Mouse (Mus musculus) embryonic facial prominence, embryonic 15.5 days (tissue): ENCODE results near the gene 1110004F10Rik. TPM values are rescaled to one million over a fixed set of nuclear protein-coding genes. Genes with fewer than 3 reads are reported as not detected.

ENCODE experiments used
- ATAC-seq: fragments of 200-750 bp; cut with Nextera tagmentation; 2 replicates; pipeline ENCODE4 v1.8.0; 2017; ENCODE audit warnings: low read depth, moderate TSS enrichment; ENCODE audit not compliant: insufficient number of reproducible peaks, low FRiP score, low TSS enrichment
- H3K27ac ChIP-seq: fragments of 300-500 bp; sonication (generic); replicated peaks from 2 replicates; pipeline ENCODE4 v1.5.1; 2015; ENCODE audit warnings: mild to moderate bottlenecking, inconsistent platforms
- H3K27me3 ChIP-seq: fragments of 300-500 bp; sonication (generic); 2 replicates; pipeline ENCODE4 v1.6.1; 2015; ENCODE audit warnings: inconsistent platforms
- H3K36me3 ChIP-seq: fragments of 300-500 bp; sonication (generic); 2 replicates; pipeline ENCODE4 v1.6.1; 2015; ENCODE audit warnings: mild to moderate bottlenecking, inconsistent platforms
- H3K4me1 ChIP-seq: fragments of 300-500 bp; sonication (generic); 2 replicates; pipeline ENCODE4 v1.6.1; 2015; ENCODE audit warnings: inconsistent platforms
- H3K4me2 ChIP-seq: fragments of 300-500 bp; sonication (generic); replicated peaks from 2 replicates; pipeline ENCODE4 v1.6.1; 2015; ENCODE audit warnings: mild to moderate bottlenecking, inconsistent platforms
- H3K4me3 ChIP-seq: fragments of 300-500 bp; sonication (generic); replicated peaks from 2 replicates; pipeline ENCODE4 v1.5.1; 2015; ENCODE audit warnings: mild to moderate bottlenecking, inconsistent platforms
- H3K9ac ChIP-seq: fragments of 300-500 bp; sonication (generic); 2 replicates; pipeline ENCODE4 v1.6.1; 2015; ENCODE audit warnings: inconsistent platforms
- H3K9me3 ChIP-seq: fragments of 300-500 bp; sonication (generic); replicated peaks from 2 replicates; pipeline ENCODE4 v1.6.1; 2016; ENCODE audit warnings: inconsistent platforms
- WGBS: fragments of 180-500 bp; shearing (Covaris S2); methylation state at CpG from one replicate; pipeline ENCODE4 v1.1.7; 2015; 5-methylcytosine and 5-hydroxymethylcytosine counted together
- polyA plus RNA-seq: library from polyadenylated mRNA; unstranded; fragments of >200 nt; fragmentation: Nextera tagmentation; extraction: Ambion mirVana; gene quantifications from 2 replicates; pipeline ENCODE4 v1.2.1, GENCODE M21; 2015

The 1110004F10Rik gene
- polyA plus RNA-seq, result 252 and 262 TPM in 2 replicates

DNA sequence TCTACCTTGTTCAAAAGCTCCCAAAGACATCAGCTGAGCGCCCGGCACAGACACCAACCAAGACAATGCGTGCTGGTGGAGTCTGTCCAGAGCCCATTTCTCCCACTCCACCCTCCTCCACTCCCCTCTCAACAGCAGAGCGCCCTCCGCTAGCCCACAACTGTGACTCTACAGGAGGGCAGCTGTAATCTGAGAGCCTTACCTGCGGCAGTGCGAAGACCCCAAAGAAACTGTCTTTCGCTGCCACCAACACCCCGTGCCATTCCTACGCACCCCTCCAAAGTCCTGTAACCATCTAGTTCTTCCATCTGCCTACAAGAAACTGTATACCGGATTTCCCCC lies at the start of gene 1110004F10Rik:
TSS of gene 1110004F10Rik (plus strand) at position 202 of the 342 bp plus-strand sequence.
- under 1% methylated on average over 11 of the region's 11 CpGs for WGBS
- no peaks in the 10 kb centered on the region for H3K36me3 ChIP-seq
- no peaks in the 10 kb centered on the region for H3K9me3 ChIP-seq
- H3K27me3 ChIP-seq, result peaks cover 63% of the 10 kb centered on the region
- peak within 1 kb of the TSS; percentile 48 for H3K4me3 ChIP-seq
- H3K9ac ChIP-seq, result peak within 1 kb of the TSS; percentile 28
- 0 out of 2 replicates have a peak, but pooled peaks have one; percentile 22 for ATAC-seq
- H3K4me1 ChIP-seq, result peaks cover 30% of the 10 kb centered on the region
- peak within 1 kb of the TSS; percentile 61 for H3K27ac ChIP-seq
- peak within 1 kb of the TSS; percentile 91 for H3K4me2 ChIP-seq

DNA sequence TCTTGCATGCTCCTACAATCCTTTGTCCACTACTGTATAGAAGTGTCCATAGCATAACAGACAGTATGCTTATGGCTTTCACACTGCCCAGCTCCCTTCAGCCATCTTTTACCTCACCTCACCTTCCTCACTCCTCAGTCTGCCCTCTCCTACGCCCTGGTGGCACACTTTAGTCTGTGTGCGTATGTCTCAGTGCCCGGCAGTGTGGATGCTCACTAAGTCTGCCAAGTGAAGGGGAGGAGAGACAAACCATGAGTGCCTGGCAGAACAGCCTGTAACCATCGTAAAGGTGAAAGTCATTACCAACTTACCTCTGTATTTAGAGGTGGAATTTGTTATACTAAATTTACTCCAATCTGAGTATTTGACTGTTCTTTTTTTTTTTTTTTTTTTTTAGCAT lies 36.5 kb upstream of the 1110004F10Rik start:
- Histone ChIP-seq H3K4me2 (no peak overlapping the region), H3K27ac (no peak overlapping the region), H3K4me3 (no peak overlapping the region), H3K27me3 (no peaks in the 10 kb centered on the region), H3K4me1 (no peaks in the 10 kb centered on the region), H3K9ac (no peak overlapping the region), H3K9me3 (no peaks in the 10 kb centered on the region), H3K36me3 (no peaks in the 10 kb centered on the region)
- ATAC-seq, result no peak
- WGBS, result 89% methylated on average over 4 of the region's 4 CpGs

DNA sequence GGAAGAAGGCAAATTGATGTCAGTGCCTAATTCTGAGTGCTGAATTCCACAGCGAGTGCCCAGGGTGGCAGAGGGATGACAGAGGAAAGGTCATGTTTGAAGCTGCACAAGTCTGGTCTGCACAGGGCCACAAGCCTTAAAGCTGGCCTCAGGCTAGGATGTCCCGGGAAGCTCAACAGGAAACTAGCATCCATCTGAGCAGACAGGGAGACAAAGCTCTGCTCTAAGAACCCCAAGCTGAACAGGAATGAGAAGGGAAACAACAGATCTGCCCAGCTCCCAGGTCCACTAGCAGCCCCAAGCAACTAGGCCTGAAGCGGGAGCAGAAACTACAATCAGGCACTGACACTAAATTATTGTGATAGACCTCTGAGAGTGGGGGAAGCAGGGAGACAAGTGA lies 9.2 kb upstream of the 1110004F10Rik start:
- ATAC-seq, result no peak
- Histone ChIP-seq H3K9ac (no peak overlapping the region), H3K4me3 (peak overlapping the region; percentile 57), H3K4me1 (peaks cover 33% of the 10 kb centered on the region), H3K36me3 (no peaks in the 10 kb centered on the region), H3K4me2 (peak overlapping the region; percentile 97), H3K27ac (no peak overlapping the region), H3K27me3 (peaks cover 33% of the 10 kb centered on the region), H3K9me3 (no peaks in the 10 kb centered on the region)
- WGBS, result 57% methylated on average over 3 of the region's 3 CpGs

DNA sequence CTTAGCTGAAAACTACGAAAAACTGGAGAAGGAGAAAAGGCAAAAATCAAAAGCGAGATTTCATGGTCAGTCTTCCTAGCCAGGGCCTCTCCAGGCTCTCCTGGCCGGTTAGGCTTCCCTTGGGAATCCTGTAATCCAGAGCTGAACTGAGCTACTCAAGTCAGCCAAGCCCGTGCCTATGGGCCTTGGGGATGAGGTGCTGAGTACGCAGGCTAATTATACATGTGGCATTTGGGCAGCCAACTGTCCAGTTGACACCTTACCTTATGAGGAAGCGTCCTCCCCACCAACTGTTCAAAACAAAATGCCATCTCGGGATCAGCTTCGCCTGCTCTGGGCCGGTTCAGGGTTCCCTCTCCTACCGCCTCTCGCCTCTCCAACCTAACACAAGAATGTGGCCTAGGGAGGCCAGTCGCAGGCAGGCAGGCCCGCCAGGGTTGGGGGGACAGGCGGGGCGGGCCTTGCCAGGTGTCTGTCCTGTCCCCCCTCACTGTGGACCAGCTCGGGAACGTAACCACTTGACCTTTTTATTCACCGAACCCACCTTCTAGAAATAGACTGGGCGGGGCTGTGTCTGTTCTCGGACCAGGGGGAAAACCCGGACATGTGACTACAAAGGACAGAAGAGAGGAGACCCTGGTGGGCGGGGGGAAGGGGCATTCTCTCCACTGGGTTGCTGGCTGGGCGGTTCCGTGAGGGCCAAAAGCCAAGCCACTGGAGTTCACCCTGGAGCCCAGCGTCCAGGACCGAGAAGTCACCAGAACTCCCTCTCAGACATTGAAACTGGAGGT lies 8.4 kb upstream of the 1110004F10Rik start:
- Histone ChIP-seq H3K4me1 (peaks cover 33% of the 10 kb centered on the region), H3K27ac (peak overlapping the region; percentile 73), H3K27me3 (peaks cover 41% of the 10 kb centered on the region), H3K9ac (0 out of 2 replicates have a peak overlapping the region, but pooled peaks have one; percentile 59), H3K4me3 (peak overlapping the region; percentile 57), H3K4me2 (peak overlapping the region; percentile 97), H3K9me3 (no peaks in the 10 kb centered on the region), H3K36me3 (no peaks in the 10 kb centered on the region)
- peak; percentile 22 for ATAC-seq
- WGBS, result 22% methylated on average over 26 of the region's 26 CpGs

DNA sequence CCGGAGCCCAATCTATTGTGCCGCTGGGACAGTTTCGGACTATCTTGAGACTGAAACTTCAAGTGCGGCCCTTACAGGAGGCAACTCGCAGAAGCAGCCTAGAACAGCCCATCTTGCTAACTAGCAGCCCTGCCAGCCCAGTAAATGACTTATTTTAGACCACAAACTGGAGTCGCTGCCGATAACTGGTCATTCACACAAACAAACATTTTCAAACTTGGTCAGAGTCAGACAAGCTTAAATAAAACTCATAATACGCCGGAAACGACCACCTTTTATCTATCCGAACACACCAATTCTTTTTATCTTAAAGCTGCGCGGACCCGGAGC lies 7.8 kb upstream of the 1110004F10Rik start:
- 1% methylated on average over 14 of the region's 14 CpGs for WGBS
- no peak for ATAC-seq

DNA sequence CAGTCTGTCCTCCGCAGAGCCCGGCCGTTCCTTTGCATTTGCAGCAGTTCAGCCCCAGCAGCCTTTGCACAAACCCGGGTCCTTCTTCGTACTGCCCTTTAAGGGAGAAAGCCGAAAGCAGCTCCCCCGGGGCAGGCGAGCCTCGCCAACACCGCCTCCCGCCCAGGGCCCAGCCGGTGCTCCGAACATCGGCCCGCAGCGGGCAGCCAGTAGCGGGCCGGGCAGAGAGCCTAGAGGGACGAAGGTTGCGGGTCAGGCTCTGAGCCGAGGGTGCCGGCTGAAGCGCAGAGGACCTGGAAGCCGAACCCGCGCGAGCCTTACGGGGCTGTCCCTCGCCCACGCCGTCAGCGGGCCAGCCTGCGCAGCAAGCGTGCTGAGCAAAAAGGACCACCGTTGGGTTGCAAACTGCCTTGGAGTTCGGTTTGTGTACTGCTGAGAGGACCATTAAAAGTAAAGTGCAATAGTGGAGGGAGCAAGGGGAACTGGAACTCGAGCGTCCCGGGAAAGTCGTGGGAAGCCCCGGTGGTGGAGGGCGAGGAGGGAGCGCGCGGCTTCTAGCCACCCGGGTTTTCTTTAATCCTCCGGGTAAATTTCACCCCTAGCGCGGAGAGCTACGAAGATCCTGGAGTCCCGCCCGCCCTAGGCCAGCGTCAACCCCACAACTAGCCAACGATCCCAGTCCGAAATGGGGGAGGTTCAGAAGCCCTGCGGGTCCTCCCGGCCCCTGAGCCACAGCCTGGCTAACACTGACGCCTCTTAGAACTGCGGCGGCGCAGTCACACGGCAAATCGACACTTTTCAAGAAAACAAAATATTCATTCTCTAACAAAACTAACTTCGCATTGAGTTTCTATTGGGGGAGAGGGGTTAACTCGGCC lies 7.2 kb upstream of the 1110004F10Rik start:
- under 1% methylated on average over 65 of the region's 65 CpGs for WGBS
- peaks cover 33% of the 10 kb centered on the region for H3K4me1 ChIP-seq
- no peak for ATAC-seq
- no peaks in the 10 kb centered on the region for H3K36me3 ChIP-seq
- H3K4me2 ChIP-seq, result peak overlapping the region; percentile 97
- H3K9me3 ChIP-seq, result no peaks in the 10 kb centered on the region
- H3K27me3 ChIP-seq, result peaks cover 52% of the 10 kb centered on the region
- H3K27ac ChIP-seq, result peak overlapping the region; percentile 73
- H3K9ac ChIP-seq, result peak overlapping the region; percentile 59
- peak overlapping the region; percentile 57 for H3K4me3 ChIP-seq

More for the DNA sequence above, 7.8 kb upstream of the 1110004F10Rik start:
- H3K27ac ChIP-seq, result peak overlapping the region; percentile 73
- peaks cover 46% of the 10 kb centered on the region for H3K27me3 ChIP-seq
- peak overlapping the region; percentile 57 for H3K4me3 ChIP-seq
- peak overlapping the region; percentile 59 for H3K9ac ChIP-seq
- no peaks in the 10 kb centered on the region for H3K36me3 ChIP-seq
- peaks cover 33% of the 10 kb centered on the region for H3K4me1 ChIP-seq
- H3K4me2 ChIP-seq, result peak overlapping the region; percentile 97
- no peaks in the 10 kb centered on the region for H3K9me3 ChIP-seq

DNA sequence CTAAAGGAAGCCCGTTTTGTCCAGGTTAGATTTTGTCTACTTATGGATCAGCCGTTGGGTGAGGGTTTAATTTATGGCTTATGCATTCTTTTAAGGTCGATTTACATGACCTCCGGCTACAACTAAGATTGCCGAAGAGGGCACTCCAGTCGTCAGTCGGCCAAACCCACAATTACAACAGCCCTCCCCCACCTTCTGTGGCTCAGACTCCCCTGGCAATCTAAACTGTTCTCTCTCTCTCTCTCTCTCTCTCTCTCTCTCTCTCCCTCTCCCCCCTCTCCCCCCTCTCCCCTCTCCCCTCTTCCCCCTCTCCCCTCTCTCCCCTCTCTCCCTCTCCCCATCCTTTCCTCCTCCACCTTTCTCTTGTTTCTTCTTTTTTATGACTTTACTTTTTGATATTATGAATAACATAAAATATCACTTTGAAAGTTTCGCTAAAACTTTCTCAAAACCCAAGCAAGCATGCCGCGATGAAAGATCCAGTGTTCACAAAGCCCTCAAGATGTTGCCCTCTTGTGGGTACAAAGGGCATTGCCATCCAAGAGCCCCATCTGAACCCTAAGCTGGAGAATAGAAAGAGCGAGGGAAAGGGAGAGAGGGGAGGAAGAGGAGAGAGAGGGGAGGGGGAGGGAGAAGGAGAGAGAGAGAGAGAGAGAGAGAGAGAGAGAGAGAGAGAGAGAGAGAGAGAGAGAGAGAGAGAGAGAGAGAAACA lies 6.4 kb upstream of the 1110004F10Rik start:
- WGBS, result under 1% methylated on average over 11 of the region's 11 CpGs
- H3K9ac ChIP-seq, result 0 out of 2 replicates have a peak overlapping the region, but pooled peaks have one; percentile 59
- H3K27me3 ChIP-seq, result peaks cover 58% of the 10 kb centered on the region
- no peaks in the 10 kb centered on the region for H3K9me3 ChIP-seq
- peaks cover 37% of the 10 kb centered on the region for H3K4me1 ChIP-seq
- H3K4me2 ChIP-seq, result peak overlapping the region; percentile 97
- H3K27ac ChIP-seq, result peak overlapping the region; percentile 86
- no peaks in the 10 kb centered on the region for H3K36me3 ChIP-seq
- peak overlapping the region; percentile 57 for H3K4me3 ChIP-seq
- 0 out of 2 replicates have a peak, but pooled peaks have one; percentile 21 for ATAC-seq

DNA sequence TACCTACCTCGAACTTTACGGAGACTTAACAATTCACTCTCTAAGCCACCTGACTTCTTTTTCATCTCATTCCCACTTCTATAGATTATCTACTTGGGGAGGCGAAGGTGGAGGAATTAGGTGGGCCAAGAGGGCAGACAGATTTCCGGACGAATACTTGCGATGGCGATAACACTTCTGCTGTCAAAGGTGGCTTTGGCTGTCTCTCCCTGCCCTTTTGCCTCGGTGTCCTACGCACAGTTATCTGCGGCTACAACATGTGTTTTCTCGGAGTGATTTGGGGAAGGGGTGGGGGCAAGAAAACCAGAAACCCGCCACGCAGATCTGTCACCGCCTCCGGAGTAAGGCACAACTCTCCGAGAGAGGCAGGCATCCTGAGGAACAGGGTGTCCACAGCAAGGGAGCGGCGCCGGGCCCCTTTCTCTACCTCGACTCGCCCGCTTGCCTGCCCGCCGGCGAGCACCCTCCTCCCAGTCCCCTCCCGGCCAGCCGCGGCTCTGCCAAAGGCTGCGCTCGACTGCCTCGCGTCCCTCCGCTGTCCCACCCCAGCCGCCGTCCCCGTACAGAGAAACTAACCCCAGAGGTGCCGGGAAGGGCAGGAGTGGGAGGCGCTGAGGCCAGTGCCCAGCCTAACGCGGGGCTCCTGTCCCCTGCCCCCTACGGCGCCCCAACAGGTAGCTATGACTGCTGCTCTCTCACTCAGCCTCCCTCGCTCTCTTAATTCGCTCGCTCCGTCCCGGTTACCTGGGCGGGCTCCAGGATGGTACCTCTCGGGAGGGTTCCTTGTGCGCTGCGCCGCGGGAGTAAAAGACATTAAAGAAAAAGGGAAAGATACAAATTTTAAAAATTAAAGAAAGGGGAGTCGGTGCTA lies 5.6 kb upstream of the 1110004F10Rik start:
- Histone ChIP-seq H3K27me3 (peaks cover 62% of the 10 kb centered on the region), H3K9ac (peak overlapping the region; percentile 53), H3K9me3 (no peaks in the 10 kb centered on the region), H3K4me3 (peak overlapping the region; percentile 57), H3K27ac (peak overlapping the region; percentile 86), H3K4me1 (peaks cover 43% of the 10 kb centered on the region), H3K4me2 (peak overlapping the region; percentile 87), H3K36me3 (no peaks in the 10 kb centered on the region)
- under 1% methylated on average over 53 of the region's 54 CpGs for WGBS
- peak; percentile 55; the same call in 1 of the 2 replicates for ATAC-seq

DNA sequence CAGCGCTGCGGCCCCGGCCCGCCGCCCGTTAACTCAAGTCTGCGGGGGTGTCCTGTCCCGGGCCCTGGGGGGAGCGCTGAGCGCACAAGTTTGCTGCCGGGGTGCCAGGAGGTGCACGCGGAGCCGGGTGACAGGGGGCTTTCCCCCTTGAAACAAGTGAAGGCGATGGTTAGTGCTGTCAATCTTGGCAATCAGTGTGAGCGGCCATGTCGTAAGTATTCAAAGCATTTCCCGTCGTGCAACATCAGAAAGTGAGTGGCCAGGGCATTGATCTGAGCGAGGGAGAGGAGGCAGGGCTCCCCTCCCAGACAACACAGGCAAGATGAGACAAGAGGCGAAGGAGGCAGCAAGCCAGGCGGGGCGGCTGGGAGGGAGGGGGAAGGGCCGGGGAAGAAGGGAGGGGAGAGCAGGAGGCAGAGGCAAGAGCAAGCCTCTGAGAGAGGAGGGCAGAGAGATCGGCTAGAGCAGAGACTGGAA lies 4.9 kb upstream of the 1110004F10Rik start:
- Histone ChIP-seq H3K9me3 (no peaks in the 10 kb centered on the region), H3K27ac (peak overlapping the region; percentile 86), H3K4me2 (peak overlapping the region; percentile 87), H3K4me1 (peaks cover 48% of the 10 kb centered on the region), H3K9ac (peak overlapping the region; percentile 53), H3K36me3 (no peaks in the 10 kb centered on the region), H3K27me3 (peaks cover 66% of the 10 kb centered on the region), H3K4me3 (peak overlapping the region; percentile 57)
- 0 out of 2 replicates have a peak, but pooled peaks have one; percentile 13 for ATAC-seq
- WGBS, result under 1% methylated on average over 25 of the region's 25 CpGs

DNA sequence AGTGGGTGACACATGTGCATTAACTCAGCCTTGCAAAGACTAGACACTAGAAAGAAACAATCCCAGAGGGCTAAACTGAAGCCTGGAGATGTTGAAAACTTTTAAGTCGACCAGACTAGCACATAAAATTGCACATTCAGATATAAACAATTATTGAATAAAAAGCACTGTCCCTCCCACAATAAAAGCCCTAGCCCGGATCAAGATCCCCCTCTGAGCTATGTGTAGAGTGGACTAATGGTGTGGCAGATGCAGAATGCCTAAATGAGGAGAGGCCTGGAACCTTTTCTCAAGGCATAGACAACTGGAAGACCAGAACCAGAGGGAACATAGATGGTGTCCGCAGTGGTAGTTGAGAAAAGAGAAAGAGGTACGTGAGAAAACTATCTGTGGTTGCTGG lies 3.7 kb upstream of the 1110004F10Rik start:
- no peak for ATAC-seq
- Histone ChIP-seq H3K36me3 (no peaks in the 10 kb centered on the region), H3K4me3 (peak overlapping the region; percentile 57), H3K9ac (no peak overlapping the region), H3K27ac (no peak overlapping the region), H3K4me2 (peak overlapping the region; percentile 87; the same call in 1 of the 2 replicates), H3K9me3 (no peaks in the 10 kb centered on the region), H3K4me1 (peaks cover 52% of the 10 kb centered on the region), H3K27me3 (peaks cover 64% of the 10 kb centered on the region)
- 52% methylated on average over 4 of the region's 4 CpGs for WGBS
